Mouse (Mus musculus): ENCODE measurements around the gene Sele.

The Sele gene

DNA sequence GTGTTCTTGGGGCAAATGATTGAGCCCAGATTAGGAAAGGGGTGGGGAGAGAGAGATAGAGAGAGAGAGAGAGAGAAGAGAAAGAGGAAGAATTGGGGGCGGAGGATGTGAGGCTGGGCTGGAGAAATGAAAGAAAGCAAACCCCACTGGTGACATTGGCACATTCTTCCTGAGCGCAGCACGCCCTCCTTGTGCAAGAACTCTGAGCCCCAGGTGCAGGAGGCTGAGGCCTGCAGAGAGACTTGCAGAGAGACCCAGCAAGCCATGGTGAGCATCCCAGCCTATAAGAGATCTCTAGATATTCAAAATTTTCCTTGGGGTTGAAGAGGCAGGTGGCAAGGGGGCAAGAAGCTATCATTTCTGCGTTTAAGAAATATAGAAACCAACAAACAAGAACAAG, 13.9 kb downstream of the Sele start, which contains the start of gene Sell:
Sell (plus strand) TSS at position 58 of the 400 bp plus-strand sequence.
- ChIA-PET CTCF (interaction anchor here in 2 of 4 experiments (0.7 to 1.0 kb wide), 3 partner anchors 12 to 77 kb away, joined by 3 to 4 read pairs (median 4); no protein-coding TSS in a partner anchor), POLR2A (interaction anchor here in 2 of 4 experiments (0.6 to 1.0 kb wide), 4 partner anchors 14 to 1579 kb away, joined by 3 to 4 read pairs (median 4); no protein-coding TSS in a partner anchor)

- POLR2A ChIA-PET = interaction anchor here in 1 of 4 experiments (0.7 kb wide), 2 partner anchors 122 to 532 kb away, joined by 3 to 9 read pairs; no protein-coding TSS in a partner anchor
- CTCF ChIA-PET = interaction anchor here in 1 of 4 experiments (1.4 kb wide), 1 partner anchor 76 kb away, joined by 5 read pairs; no protein-coding TSS in a partner anchor
Observed at GRCm38 (mm10) chr1:164062856-164063255, 14.8 kb downstream of the Sele start.

DNA sequence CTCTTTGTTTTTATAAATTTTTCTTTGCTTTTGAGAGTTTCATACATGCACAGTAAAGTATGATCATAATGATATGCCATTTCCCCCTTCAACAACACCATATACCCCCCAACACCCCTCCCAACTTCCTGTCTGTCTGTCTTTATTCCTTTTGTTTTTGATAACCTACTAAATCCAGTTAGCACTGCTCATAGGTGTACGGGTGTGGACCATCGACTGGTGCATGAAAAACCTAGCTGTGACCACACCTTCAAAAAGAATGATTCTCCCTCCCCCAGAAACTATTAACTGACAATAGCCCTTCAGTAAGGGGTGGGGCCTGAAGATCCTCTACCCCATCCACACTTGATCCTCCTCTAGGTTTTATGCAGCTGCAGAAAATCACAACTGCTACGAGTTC, 15.7 kb downstream of the Sele start:
- POLR2A ChIA-PET = no interaction called here
- CTCF ChIA-PET = interaction anchor here in 2 of 4 experiments (1.0 to 1.4 kb wide), 2 partner anchors 9 to 75 kb away, joined by 5 to 6 read pairs; no protein-coding TSS in a partner anchor

- CTCF ChIA-PET = no interaction called here
- POLR2A ChIA-PET = no interaction called here
Observed at GRCm38 (mm10) chr1:164069261-164069660, 21.2 kb downstream of the Sele start.

DNA sequence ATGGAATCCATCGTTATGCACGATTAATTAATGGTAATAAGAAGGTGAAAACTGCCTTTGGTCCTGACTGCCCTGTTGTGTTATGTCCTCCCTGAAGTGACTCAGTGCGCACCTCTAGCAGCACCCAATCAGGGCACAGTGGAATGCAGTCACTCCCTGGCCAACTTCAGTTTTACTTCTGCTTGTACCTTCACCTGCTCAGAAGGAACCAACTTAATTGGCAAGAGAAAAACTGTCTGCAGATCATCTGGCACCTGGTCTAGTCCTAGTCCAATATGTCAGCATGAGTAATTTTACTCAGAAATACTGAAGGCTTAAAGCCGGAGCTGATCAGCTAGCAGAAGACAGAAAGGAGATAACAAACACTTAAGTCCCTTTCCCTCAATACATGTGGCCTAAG, 22.4 kb downstream of the Sele start:
- ChIA-PET CTCF (no interaction called here), POLR2A (no interaction called here)

DNA sequence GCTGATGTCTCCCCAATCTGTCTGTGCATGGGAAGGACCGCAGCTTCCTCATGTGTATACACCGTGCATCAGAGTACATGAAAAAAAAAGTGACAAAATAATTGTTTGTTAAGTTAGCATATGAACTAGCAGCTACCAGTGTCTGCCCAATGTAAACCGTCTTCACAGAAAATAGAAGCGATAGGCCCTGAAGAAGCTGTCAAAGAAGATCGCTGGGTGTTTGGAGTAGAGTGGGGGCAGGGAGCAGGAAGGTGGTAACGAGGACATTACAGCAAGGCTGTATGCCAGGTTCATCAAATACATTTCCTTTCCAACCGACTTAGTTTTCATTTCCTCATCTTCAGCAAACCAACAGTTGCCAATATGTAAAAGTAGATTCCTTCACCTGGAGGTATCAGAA, 23.1 kb downstream of the Sele start:
- ChIA-PET CTCF (interaction anchor here in 1 of 4 experiments (0.6 kb wide), 1 partner anchor 132 kb away, joined by 3 read pairs; no protein-coding TSS in a partner anchor), POLR2A (no interaction called here)

DNA sequence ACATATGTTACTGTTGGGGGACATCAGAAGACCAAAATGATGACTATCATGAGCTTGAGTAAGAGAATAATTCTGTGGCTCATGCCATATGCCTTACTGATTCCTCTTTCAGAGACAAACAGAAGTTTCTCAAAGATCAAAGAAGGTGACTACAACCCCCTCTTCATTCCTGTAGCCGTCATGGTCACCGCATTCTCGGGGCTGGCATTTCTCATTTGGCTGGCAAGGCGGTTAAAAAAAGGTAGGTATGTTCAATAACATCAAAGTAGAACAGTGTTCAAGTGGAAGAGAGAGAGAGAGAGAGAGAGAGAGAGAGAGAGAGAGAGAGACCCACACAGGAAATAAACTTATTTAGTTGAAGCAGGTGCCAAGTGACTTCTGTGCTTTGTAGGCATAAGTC, 24.0 kb downstream of the Sele start:
- ChIA-PET CTCF (no interaction called here), POLR2A (no interaction called here)

DNA sequence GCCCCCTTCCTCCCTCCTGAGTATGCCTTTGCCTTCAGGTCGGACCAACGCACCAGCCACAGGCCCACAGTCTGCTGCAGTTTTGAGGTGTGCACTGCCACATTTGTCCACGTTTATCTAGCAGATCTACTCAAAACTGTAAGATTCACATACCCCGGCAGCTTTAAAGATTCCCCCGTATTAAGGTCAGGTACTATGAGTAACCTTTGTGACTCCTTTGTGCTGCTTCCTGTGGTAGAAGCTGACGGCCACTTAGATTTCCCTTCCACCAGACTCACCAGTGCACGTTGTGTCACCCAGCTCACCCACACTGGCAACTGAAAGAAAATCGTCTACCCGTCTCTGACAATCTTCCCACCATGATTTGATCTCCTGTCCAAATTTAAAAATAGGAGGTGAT, 25.1 kb downstream of the Sele start:
- ChIA-PET POLR2A (interaction anchor here in 1 of 4 experiments (0.6 kb wide), 1 partner anchor 294 kb away, joined by 8 read pairs; no protein-coding TSS in a partner anchor), CTCF (no interaction called here)

- POLR2A ChIA-PET = no interaction called here
- CTCF ChIA-PET = no interaction called here
Observed at GRCm38 (mm10) chr1:164073803-164074202, 25.8 kb downstream of the Sele start.

GRCm38 (mm10) chr1:164074606-164075140, 26.6 kb downstream of the Sele start:
- POLR2A ChIA-PET = no interaction called here
- CTCF ChIA-PET = no interaction called here

- ChIA-PET POLR2A (interaction anchor here in 1 of 4 experiments (0.8 kb wide), 1 partner anchor 14 kb away, joined by 4 read pairs; the partner anchor contains the start of gene Sell), CTCF (no interaction called here)
Observed at GRCm38 (mm10) chr1:164075416-164075815, 27.4 kb downstream of the Sele start.

- POLR2A ChIA-PET = interaction anchor here in 1 of 4 experiments (0.8 kb wide), 1 partner anchor 15 kb away, joined by 4 read pairs; the partner anchor contains the start of gene Sell
- CTCF ChIA-PET = interaction anchor here in 1 of 4 experiments (0.6 kb wide), 1 partner anchor 577 kb away, joined by 4 read pairs; no protein-coding TSS in a partner anchor
Observed at GRCm38 (mm10) chr1:164076441-164076840, 28.4 kb downstream of the Sele start.

- ChIA-PET POLR2A (no interaction called here), CTCF (interaction anchor here in 1 of 4 experiments (0.6 kb wide), 1 partner anchor 576 kb away, joined by 4 read pairs; no protein-coding TSS in a partner anchor)
Observed at GRCm38 (mm10) chr1:164077031-164077430, 29.0 kb downstream of the Sele start.

GRCm38 (mm10) chr1:164078323-164078741, 30.3 kb downstream of the Sele start:
- ChIA-PET POLR2A (no interaction called here), CTCF (no interaction called here)

DNA sequence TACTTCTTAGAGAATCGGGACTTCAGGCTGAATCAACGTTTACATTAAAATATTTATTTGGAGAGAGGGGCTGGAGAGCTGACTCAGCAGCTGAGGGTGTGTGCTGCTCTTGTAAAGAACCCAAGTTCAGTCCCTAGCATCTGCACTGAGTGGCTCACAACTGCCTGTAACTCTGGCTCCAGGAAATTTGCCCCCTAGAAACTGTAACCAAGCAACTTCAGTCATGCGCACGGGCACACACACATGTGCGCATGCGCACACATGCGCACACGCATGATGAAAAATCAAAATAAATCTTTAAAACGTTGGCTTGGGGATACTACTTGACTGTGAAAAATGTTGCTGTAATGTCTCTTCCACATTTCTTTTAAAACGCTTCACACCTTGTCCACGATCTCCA, 31.1 kb downstream of the Sele start:
- ChIA-PET CTCF (no interaction called here), POLR2A (no interaction called here)

GRCm38 (mm10) chr1:164083046-164083445, 35.0 kb downstream of the Sele start:
- CTCF ChIA-PET = no interaction called here
- POLR2A ChIA-PET = interaction anchor here in 1 of 4 experiments (0.6 kb wide), 1 partner anchor 161 kb away, joined by 6 read pairs; no protein-coding TSS in a partner anchor

GRCm38 (mm10) chr1:164086797-164087196, 38.8 kb downstream of the Sele start:
- POLR2A ChIA-PET = no interaction called here
- CTCF ChIA-PET = no interaction called here

GRCm38 (mm10) chr1:164087872-164088271, 39.8 kb downstream of the Sele start:
- CTCF ChIA-PET = interaction anchor here in 1 of 4 experiments (1.0 kb wide), 1 partner anchor 34 kb away, joined by 4 read pairs; no protein-coding TSS in a partner anchor
- POLR2A ChIA-PET = no interaction called here

DNA sequence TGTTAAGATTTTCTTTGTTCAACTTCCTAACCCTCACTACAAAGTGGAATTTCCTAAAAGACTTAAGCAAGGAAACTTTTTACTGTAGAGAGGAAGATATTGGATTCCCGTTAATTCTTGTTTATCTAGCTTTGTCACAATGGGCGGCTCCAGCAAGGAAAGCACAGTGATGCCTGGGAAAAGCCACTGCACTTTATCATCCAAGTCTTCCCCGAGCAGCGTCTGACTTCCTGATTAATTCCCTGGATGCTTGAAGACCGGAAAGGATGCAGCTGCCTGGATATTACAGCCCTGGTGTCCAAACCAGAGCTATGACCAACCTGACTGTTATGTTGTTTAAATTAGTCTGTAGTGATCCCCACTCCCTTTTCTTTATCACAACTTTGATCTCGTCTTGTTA, 48.7 kb downstream of the Sele start:
- ChIA-PET CTCF (no interaction called here), POLR2A (no interaction called here)

GRCm38 (mm10) chr1:164097911-164098310, 49.9 kb downstream of the Sele start:
- POLR2A ChIA-PET = no interaction called here
- CTCF ChIA-PET = no interaction called here

DNA sequence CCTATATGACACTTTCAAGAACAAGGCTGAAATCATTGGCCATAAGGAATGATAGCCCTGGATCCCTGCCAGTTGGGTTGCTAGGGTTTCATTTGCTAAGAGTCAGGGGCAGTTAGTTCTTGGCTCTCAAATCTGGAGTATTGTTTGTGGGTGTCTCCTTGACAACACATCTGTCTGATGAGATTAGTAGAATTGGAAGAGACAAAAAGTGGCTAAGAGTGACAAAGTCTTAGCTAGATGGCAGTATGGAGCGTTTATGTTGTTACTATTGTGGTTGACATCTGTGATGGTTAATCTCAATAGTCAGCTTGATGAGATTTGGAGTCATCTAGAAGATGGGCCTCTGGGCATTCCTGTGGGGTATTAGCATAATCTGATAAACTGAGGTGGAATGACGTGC, 50.3 kb downstream of the Sele start:
- ChIA-PET POLR2A (no interaction called here), CTCF (no interaction called here)

All from embryonic stem cell, embryonic (primary cell).